Mouse (Mus musculus) heart, embryonic 12.5 days (tissue): ENCODE data around the gene Chp2. TPM values are rescaled to one million over a fixed set of nuclear protein-coding genes. Genes with fewer than 3 reads are reported as not detected.

Experiments
- ATAC-seq: fragments of 200-750 bp; cut with Nextera tagmentation; 2 replicates; pipeline ENCODE4 v1.8.0; 2017; ENCODE audit warnings: moderate TSS enrichment, moderate library complexity; ENCODE audit not compliant: insufficient number of reproducible peaks, low FRiP score
- H3K27ac ChIP-seq: fragments of 300-500 bp; sonication (generic); 2 replicates; pipeline ENCODE4 v1.5.1; 2016; ENCODE audit warnings: mild to moderate bottlenecking, moderate library complexity; ENCODE audit not compliant: poor library complexity, severe bottlenecking
- H3K27me3 ChIP-seq: fragments of 300-500 bp; sonication (generic); replicated peaks from 2 replicates; pipeline ENCODE4 v1.6.1; 2016; ENCODE audit warnings: mild to moderate bottlenecking, moderate library complexity
- H3K36me3 ChIP-seq: fragments of 300-500 bp; sonication (generic); 2 replicates; pipeline ENCODE4 v1.6.1; 2016; ENCODE audit warnings: mild to moderate bottlenecking, moderate library complexity
- H3K4me1 ChIP-seq: fragments of 300-500 bp; sonication (generic); replicated peaks from 2 replicates; pipeline ENCODE4 v1.6.1; 2016; ENCODE audit warnings: mild to moderate bottlenecking
- H3K4me2 ChIP-seq: fragments of 300-500 bp; sonication (generic); 2 replicates; pipeline ENCODE4 v1.6.1; 2016; ENCODE audit warnings: mild to moderate bottlenecking, moderate library complexity
- H3K4me3 ChIP-seq: fragments of 300-500 bp; sonication (generic); 2 replicates; pipeline ENCODE4 v1.5.1; 2016; ENCODE audit warnings: mild to moderate bottlenecking
- H3K9ac ChIP-seq: fragments of 300-500 bp; sonication (generic); 2 replicates; pipeline ENCODE4 v1.6.1; 2016; ENCODE audit warnings: mild to moderate bottlenecking, moderate library complexity
- H3K9me3 ChIP-seq: fragments of 300-500 bp; sonication (generic); replicated peaks from 2 replicates; pipeline ENCODE4 v1.6.1; 2016; ENCODE audit warnings: mild to moderate bottlenecking, moderate library complexity
- WGBS: fragments of 180-500 bp; shearing (Covaris S2); methylation state at CpG from one replicate; pipeline ENCODE4 v1.1.7; 2016; 5-methylcytosine and 5-hydroxymethylcytosine counted together
- polyA plus RNA-seq: library from polyadenylated mRNA; unstranded; fragments of >200 nt; fragmentation: Nextera tagmentation; extraction: Ambion mirVana; gene quantifications from 2 replicates; pipeline ENCODE4 v1.2.1, GENCODE M21; 2016

Gene Chp2
- polyA plus RNA-seq = 0.15 and 0.42 TPM in 2 replicates

DNA sequence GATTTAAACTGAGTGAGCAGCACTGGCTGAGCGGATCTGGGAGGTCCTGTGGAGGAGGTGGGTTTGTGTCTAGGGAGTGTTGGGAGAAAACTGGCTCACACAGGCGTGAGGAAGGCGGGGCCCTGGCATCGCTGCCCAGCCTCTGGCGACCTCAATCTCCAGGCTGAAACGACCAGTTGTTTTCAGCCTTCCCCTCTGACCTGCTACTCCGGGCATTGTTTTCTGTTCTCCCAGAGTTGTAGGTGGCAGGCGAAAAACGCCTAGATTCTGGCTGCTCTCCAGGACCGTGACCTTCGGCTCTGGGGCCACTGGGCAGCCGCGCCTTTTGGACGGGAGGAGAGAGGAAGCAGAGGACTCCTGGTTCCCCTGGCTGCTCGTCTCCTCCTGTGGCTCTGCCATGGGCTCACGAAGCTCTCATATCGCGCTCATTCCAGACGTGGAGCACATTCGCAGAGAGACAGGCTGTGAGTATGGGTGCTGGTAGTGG lies at the start of gene Chp2:
Gene Chp2, plus strand, starts transcription at position 182 of the 487 bp plus-strand sequence.
- Histone ChIP-seq H3K27ac (no peak within 1 kb of the TSS), H3K36me3 (no peaks in the 10 kb centered on the region), H3K27me3 (peaks cover 22% of the 10 kb centered on the region; the same call in 1 of the 2 replicates), H3K9me3 (peaks cover 4% of the 10 kb centered on the region), H3K4me1 (peaks cover 7% of the 10 kb centered on the region; the same call in 1 of the 2 replicates), H3K4me2 (peak within 1 kb of the TSS; percentile 74), H3K4me3 (peak within 1 kb of the TSS; percentile 39), H3K9ac (peak within 1 kb of the TSS; percentile 49; the same call in 1 of the 2 replicates)
- ATAC-seq = peak; percentile 61; the same call in 1 of the 2 replicates
- WGBS = 14% methylated on average over 20 of the region's 20 CpGs

DNA sequence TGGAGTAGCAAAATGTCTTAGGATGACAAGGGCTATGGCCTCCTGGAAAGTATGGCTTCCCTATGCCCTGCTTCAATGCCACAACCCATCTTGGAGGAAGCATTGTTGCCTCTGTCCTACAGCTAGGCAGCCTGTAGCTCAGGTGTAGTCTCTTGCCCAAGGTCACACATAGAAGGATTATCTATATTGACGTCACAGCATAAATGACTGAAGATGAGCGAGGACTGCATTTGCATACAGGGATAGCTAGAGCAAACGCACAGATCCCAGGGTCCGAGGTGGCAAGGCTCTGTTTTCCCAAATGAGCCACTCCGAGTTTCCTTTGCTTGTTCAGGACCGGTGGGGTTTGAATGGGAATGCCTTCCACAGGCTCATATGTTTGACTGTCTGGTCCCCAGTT lies 48.6 kb upstream of the Chp2 start:
- 83% methylated on average over 6 of the region's 6 CpGs for WGBS
- Histone ChIP-seq H3K36me3 (peaks cover 49% of the 10 kb centered on the region), H3K27ac (no peak overlapping the region), H3K27me3 (no peaks in the 10 kb centered on the region), H3K4me1 (no peaks in the 10 kb centered on the region), H3K9ac (no peak overlapping the region), H3K9me3 (no peaks in the 10 kb centered on the region), H3K4me3 (no peak overlapping the region), H3K4me2 (no peak overlapping the region)
- no peak for ATAC-seq

DNA sequence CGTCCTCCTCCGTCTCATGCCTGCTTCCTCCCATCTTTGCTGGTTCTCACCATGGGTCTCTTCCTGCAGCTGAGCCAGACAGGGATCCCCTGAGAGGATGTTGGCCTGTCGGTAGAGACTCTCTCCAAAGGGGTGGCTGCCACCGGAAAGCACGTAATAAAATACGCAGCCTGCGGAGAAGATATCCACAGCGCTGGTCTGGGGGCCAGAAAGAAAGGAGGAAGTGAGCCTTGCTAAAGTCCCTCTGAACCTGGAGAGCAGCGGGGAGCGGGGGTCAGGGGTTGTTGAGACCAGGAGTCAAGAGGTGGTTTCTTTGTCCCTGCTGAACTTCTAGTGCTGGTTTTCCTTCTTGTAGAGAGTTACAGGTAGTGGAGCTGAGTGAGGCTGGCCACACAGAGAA lies 47.7 kb upstream of the Chp2 start:
- peaks cover 40% of the 10 kb centered on the region for H3K36me3 ChIP-seq
- no peak for ATAC-seq
- WGBS = 77% methylated on average over 10 of the region's 10 CpGs
- H3K4me1 ChIP-seq = no peaks in the 10 kb centered on the region
- no peak overlapping the region for H3K27ac ChIP-seq
- H3K9ac ChIP-seq = no peak overlapping the region
- H3K27me3 ChIP-seq = no peaks in the 10 kb centered on the region
- H3K4me3 ChIP-seq = no peak overlapping the region
- no peaks in the 10 kb centered on the region for H3K9me3 ChIP-seq
- H3K4me2 ChIP-seq = no peak overlapping the region

DNA sequence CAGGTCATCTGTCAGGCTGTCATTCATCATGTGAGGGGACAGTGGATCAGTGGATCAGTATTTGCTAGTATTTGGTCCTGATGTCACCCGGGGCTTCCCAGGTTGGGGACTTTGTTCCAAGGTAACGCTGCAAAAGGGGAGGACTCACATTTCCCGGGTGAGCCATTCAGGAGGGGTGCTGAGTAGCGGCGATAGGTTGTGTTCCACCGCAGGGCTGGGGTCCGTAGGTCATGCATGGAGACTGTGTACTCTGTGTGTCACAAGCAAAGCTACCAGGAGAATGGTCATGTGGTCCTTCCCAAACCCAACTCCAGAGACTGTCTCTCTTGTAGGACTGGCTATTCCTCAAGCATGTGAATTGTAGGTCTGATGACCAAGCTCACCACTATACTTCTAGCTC lies 38.6 kb upstream of the Chp2 start:
- H3K9me3 ChIP-seq = no peaks in the 10 kb centered on the region
- peaks cover 10% of the 10 kb centered on the region for H3K27me3 ChIP-seq
- H3K9ac ChIP-seq = no peak overlapping the region
- no peak overlapping the region for H3K4me2 ChIP-seq
- no peaks in the 10 kb centered on the region for H3K36me3 ChIP-seq
- no peak overlapping the region for H3K27ac ChIP-seq
- H3K4me3 ChIP-seq = no peak overlapping the region
- no peak for ATAC-seq
- 0 out of 2 replicates have a peak, but pooled peaks cover 2% of the 10 kb centered on the region for H3K4me1 ChIP-seq
- 80% methylated on average over 7 of the region's 7 CpGs for WGBS

DNA sequence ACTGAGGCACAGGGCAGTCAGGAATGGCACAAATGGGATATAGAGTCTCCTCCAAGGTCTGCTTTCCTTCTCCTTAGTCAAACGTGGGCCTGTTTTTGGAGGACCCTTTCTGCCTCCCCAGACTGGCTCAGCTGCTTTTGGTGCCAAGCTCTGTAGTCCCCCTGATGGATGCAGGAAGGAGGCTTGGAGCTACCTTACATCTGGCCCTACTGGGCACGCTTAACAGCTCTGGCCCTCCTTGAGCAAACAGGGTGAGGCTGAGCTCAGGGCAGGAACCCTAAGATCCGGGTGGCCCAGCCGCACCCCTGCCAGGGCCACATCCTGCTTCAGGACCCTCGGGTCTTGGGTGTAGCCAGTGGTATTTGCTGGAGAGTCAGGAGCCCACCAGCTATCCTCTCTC lies 34.7 kb upstream of the Chp2 start:
- H3K4me3 ChIP-seq = no peak overlapping the region
- H3K36me3 ChIP-seq = no peaks in the 10 kb centered on the region
- peaks cover 10% of the 10 kb centered on the region for H3K27me3 ChIP-seq
- no peak overlapping the region for H3K4me2 ChIP-seq
- H3K9ac ChIP-seq = no peak overlapping the region
- H3K9me3 ChIP-seq = no peaks in the 10 kb centered on the region
- H3K4me1 ChIP-seq = 0 out of 2 replicates have a peak, but pooled peaks cover 4% of the 10 kb centered on the region
- H3K27ac ChIP-seq = no peak overlapping the region
- no peak for ATAC-seq
- 68% methylated on average over 5 of the region's 5 CpGs for WGBS

DNA sequence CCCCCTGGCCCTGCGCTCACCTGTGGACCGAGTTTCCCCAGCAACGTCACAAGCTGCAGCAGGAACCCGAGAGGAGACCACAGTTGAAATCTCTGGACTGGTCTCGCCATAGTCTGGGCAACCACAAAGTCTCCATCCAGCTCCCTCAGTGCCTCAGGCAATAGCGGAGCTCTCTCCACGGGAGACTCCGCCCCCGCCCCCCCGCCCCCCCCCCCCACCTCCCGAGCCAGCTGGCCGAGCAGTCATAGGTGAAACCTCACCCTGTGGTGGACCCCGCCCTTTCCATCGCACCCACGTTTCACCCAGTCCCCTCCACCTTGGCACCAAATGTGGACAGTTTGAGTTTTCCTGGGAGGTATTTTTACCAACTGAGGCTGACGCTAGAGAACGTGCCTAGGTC lies 33.3 kb upstream of the Chp2 start, which contains the start of gene Ern2:
Gene Ern2, minus strand, starts transcription at position 165 of the 400 bp plus-strand sequence.
- 25% methylated on average over 15 of the region's 17 CpGs for WGBS
- peak within 1 kb of the TSS; percentile 40 for H3K4me2 ChIP-seq

DNA sequence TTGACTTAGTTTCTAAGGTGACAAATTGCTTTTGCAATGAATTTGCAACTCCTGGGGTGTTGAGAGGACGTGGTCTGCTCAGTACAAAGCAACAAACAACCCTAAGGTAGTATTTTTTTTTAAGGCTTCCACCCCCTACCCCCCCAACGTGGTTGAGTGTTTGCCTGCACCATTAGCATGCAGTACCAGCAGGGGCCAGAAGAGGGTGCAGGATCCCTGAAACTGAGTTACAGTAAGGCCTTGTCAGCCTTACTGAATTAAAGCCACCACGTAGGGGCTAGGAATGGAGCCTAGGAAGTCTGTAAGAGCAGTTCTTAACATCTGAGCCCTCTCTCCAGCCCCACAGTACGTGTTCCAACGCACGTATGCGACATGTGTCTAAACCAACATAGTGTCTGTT lies 29.8 kb upstream of the Chp2 start:
- H3K4me3 ChIP-seq = no peak overlapping the region
- peaks cover 4% of the 10 kb centered on the region for H3K27me3 ChIP-seq
- 0 out of 2 replicates have a peak, but pooled peaks cover 4% of the 10 kb centered on the region for H3K4me1 ChIP-seq
- no peak overlapping the region for H3K27ac ChIP-seq
- no peaks in the 10 kb centered on the region for H3K36me3 ChIP-seq
- H3K4me2 ChIP-seq = no peak overlapping the region
- 30% methylated on average over 7 of the region's 7 CpGs for WGBS
- no peak for ATAC-seq
- no peak overlapping the region for H3K9ac ChIP-seq
- no peaks in the 10 kb centered on the region; the same call in 1 of the 2 replicates for H3K9me3 ChIP-seq

More for the DNA sequence above, 33.3 kb upstream of the Chp2 start, which contains the start of gene Ern2:
- no peak within 1 kb of the TSS for H3K9ac ChIP-seq
- no peaks in the 10 kb centered on the region for H3K36me3 ChIP-seq
- peaks cover 10% of the 10 kb centered on the region for H3K27me3 ChIP-seq
- 0 out of 2 replicates have a peak, but pooled peaks cover 4% of the 10 kb centered on the region for H3K4me1 ChIP-seq
- H3K27ac ChIP-seq = no peak within 1 kb of the TSS
- ATAC-seq = no peak
- no peak within 1 kb of the TSS for H3K4me3 ChIP-seq
- no peaks in the 10 kb centered on the region for H3K9me3 ChIP-seq

DNA sequence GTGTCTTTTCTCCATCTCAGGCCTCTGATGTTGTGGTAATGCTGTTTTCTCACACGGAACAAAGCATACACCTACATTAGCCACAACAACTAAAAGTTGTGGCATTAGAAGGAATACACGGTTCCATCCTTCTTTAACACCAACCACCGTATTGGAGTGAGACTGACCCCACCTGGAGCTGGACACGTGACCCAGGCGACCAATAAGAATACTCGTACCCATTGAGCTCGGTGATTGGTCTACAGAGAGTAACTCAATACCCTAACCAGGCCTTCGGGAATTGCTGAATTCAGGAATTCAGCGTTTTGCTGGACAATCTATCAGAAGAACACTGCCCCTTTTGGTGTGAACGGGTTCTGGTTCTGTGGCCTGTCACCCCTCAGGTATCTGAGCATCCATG lies 28.2 kb upstream of the Chp2 start:
- H3K4me3 ChIP-seq = no peak overlapping the region
- 57% methylated on average over 10 of the region's 10 CpGs for WGBS
- no peak for ATAC-seq

DNA sequence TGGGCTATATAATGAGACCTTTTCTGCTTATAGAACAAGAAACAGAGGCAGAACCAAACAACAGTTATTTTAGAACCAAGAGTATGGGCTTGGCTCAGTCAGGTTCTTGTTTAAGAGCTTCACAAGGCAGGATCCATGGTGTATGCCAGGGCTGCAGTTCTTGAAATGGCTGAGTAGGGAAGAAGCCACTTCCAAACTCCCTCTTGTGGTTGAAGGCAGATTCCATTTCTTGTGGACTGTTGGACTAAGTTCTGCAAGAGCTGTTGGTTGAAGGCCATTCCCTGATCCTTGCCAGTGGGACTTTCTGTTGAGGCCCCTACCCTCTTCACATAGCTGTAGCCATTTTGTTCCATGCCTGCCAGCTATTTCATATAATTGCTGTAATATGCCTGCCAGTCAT lies 25.4 kb upstream of the Chp2 start:
- no peak overlapping the region for H3K4me3 ChIP-seq
- H3K36me3 ChIP-seq = no peaks in the 10 kb centered on the region
- H3K9me3 ChIP-seq = peaks cover 6% of the 10 kb centered on the region; the same call in 1 of the 2 replicates
- H3K9ac ChIP-seq = no peak overlapping the region
- H3K27ac ChIP-seq = no peak overlapping the region
- H3K27me3 ChIP-seq = no peaks in the 10 kb centered on the region
- no peak for ATAC-seq
- H3K4me1 ChIP-seq = no peaks in the 10 kb centered on the region
- H3K4me2 ChIP-seq = no peak overlapping the region

More for the DNA sequence above, 28.2 kb upstream of the Chp2 start:
- Histone ChIP-seq H3K27me3 (no peaks in the 10 kb centered on the region; the same call in 1 of the 2 replicates), H3K27ac (no peak overlapping the region), H3K9ac (no peak overlapping the region), H3K4me1 (no peaks in the 10 kb centered on the region), H3K4me2 (no peak overlapping the region), H3K9me3 (peaks cover 6% of the 10 kb centered on the region; the same call in 1 of the 2 replicates), H3K36me3 (no peaks in the 10 kb centered on the region)

DNA sequence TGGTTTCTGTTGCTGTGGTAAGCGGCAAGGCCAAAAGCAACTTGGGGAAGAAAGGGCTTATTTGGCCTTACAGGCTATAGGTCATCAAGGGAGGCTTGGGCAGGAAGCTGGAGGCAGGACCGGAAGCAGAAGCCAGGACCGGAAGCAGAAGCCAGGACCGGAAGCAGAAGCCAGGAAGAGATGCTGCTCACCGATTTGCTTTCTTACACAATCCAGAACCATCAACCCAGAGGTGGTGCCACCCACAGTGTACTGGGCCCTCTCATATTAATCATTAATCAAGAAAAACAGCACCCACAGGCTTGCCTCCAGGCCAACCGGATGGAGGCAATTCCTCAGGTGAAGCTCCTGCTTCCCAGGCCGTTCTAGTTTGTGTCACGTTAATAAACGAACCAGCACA lies 22.5 kb upstream of the Chp2 start:
- H3K9ac ChIP-seq = no peak overlapping the region
- H3K4me1 ChIP-seq = no peaks in the 10 kb centered on the region
- no peak overlapping the region for H3K27ac ChIP-seq
- no peaks in the 10 kb centered on the region for H3K27me3 ChIP-seq
- no peak overlapping the region for H3K4me2 ChIP-seq
- H3K36me3 ChIP-seq = no peaks in the 10 kb centered on the region
- ATAC-seq = no peak
- H3K4me3 ChIP-seq = no peak overlapping the region
- peaks cover 6% of the 10 kb centered on the region; the same call in 1 of the 2 replicates for H3K9me3 ChIP-seq
- 73% methylated on average over 9 of the region's 9 CpGs for whole genome bisulfite sequencing

DNA sequence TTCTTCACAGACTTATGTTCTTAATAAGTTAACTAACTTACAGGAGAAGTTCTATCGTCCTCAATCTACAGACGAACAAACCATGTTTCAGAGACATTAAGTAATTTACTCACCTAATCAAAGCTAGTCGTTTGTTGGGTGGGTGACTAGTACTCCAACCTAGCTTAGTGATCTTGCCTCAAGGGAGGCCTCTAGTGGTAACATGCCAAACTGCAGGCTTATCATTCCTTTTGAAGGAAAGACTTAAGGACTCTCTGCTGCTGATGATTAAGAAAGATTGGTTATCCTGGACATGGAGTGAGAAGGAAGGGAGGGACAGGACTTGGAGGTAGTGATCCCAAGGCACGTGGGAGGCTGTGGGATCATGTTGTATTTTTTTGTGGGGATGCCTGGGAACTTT lies 22.0 kb upstream of the Chp2 start:
- H3K9me3 ChIP-seq = peaks cover 6% of the 10 kb centered on the region; the same call in 1 of the 2 replicates
- no peaks in the 10 kb centered on the region for H3K4me1 ChIP-seq
- no peaks in the 10 kb centered on the region for H3K27me3 ChIP-seq
- no peak overlapping the region for H3K9ac ChIP-seq
- H3K4me2 ChIP-seq = no peak overlapping the region
- H3K27ac ChIP-seq = no peak overlapping the region
- H3K36me3 ChIP-seq = no peaks in the 10 kb centered on the region
- no peak for ATAC-seq
- WGBS = 32% methylated on average over 4 of the region's 4 CpGs
- H3K4me3 ChIP-seq = no peak overlapping the region

DNA sequence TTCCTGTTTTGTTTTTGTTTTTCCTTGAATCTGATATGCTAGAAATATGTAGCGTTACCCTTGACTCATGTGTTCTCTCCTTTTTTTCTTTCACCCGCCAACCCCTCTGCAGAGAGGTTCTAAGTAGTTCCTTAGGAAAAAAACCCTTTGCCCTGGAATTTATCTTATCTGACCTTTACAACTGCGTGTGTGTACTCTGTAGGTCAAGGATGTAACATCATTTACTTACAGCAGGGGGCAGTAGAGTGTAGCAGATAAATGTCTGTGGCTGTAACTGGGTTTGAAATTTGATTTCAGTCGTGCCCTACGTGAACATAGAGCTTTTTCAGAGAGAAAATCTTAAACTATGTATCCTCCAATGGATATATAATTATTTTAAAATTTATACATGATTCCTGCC lies 20.0 kb upstream of the Chp2 start:
- Histone ChIP-seq H3K9ac (no peak overlapping the region), H3K9me3 (peaks cover 6% of the 10 kb centered on the region; the same call in 1 of the 2 replicates), H3K27me3 (no peaks in the 10 kb centered on the region), H3K4me3 (no peak overlapping the region), H3K27ac (no peak overlapping the region), H3K36me3 (no peaks in the 10 kb centered on the region), H3K4me1 (no peaks in the 10 kb centered on the region), H3K4me2 (no peak overlapping the region)
- 21% methylated on average over 5 of the region's 5 CpGs for WGBS
- ATAC-seq = 0 out of 2 replicates have a peak, but pooled peaks have one; percentile 11
